Mouse (Mus musculus): Measurements from ENCODE around the gene Gm6176. TPM values are rescaled to one million over a fixed set of nuclear protein-coding genes. Genes with fewer than 3 reads are reported as not detected.
"Not testable (repeated sequence)": the region's sequence is repeated elsewhere in the genome, so short reads cannot be mapped to it uniquely, and the experiment has no call there.

The Gm6176 gene
- not detected for total RNA-seq (2018; cell fraction: chromatin; rRNA removed)
- not detected for total RNA-seq (2018; cell fraction: cytosol; rRNA removed)
- total RNA-seq (2018; cell fraction: nucleus; rRNA removed) = not detected
- polyA plus RNA-seq (2018) = not detected in 3 replicates

- WGBS (ENCODE audit: missing documents) = no CpG with 5 or more reads among the region's 1 CpGs
- not testable (repeated sequence) for H3K27ac ChIP-seq; H3K36me3 ChIP-seq (ENCODE audit: inconsistent target); H3K4me3 ChIP-seq (ENCODE audit: inconsistent target); H3K79me2 ChIP-seq (ENCODE audit: inconsistent target)
Observed at GRCm38 (mm10) chr7:22056205-22056604, at the start of gene Gm6176. Gene Gm6176 (minus strand): TSS chr7:22056305.

- H3K36me3 ChIP-seq (ENCODE audit: inconsistent target); H3K27ac ChIP-seq; H3K79me2 ChIP-seq (ENCODE audit: inconsistent target); H3K4me3 ChIP-seq (ENCODE audit: inconsistent target): not testable (repeated sequence)
- no CpG with 5 or more reads among the region's 7 CpGs for WGBS (ENCODE audit: missing documents)
Observed at GRCm38 (mm10) chr7:22068757-22069156, 12.7 kb upstream of the Gm6176 start, which contains the start of gene Vmn1r139. Gene Vmn1r139 (plus strand): TSS chr7:22069057.

GRCm38 (mm10) chr7:22028797-22029196 lies 27.3 kb downstream of the Gm6176 start, which contains the start of gene Vmn1r138:
Gene Vmn1r138 (minus strand): TSS chr7:22028897.
- not testable (repeated sequence) for H3K36me3 ChIP-seq (ENCODE audit: inconsistent target); H3K79me2 ChIP-seq (ENCODE audit: inconsistent target); H3K27ac ChIP-seq; H3K4me3 ChIP-seq (ENCODE audit: inconsistent target)
- no CpG with 5 or more reads among the region's 2 CpGs for WGBS (ENCODE audit: missing documents)

Other genes starting within 250 kb of the Gm6176 start
- gene Vmn1r135, start 224.0 kb downstream of the Gm6176 start, polyA plus RNA-seq (2018) = not detected in 3 replicates
- not detected in 3 replicates for gene Gm5725, start 212.0 kb downstream of the Gm6176 start, polyA plus RNA-seq (2018)
- not detected in 3 replicates for gene Gm5891, start 135.0 kb downstream of the Gm6176 start, polyA plus RNA-seq (2018)
- not detected in 3 replicates for gene Vmn1r137, start 61.7 kb downstream of the Gm6176 start, polyA plus RNA-seq (2018)
- gene Vmn1r138, start 27.4 kb downstream of the Gm6176 start, polyA plus RNA-seq (2018) = not detected in 3 replicates
- gene Vmn1r139, start 12.8 kb upstream of the Gm6176 start, polyA plus RNA-seq (2018) = not detected in 3 replicates
- gene Gm16451, start 61.9 kb upstream of the Gm6176 start, polyA plus RNA-seq (2018) = not detected in 3 replicates
- not detected in 3 replicates for gene Gm10666, start 78.4 kb upstream of the Gm6176 start, polyA plus RNA-seq (2018)
- gene Vmn1r142, start 107.7 kb upstream of the Gm6176 start, polyA plus RNA-seq (2018) = not detected in 3 replicates
- gene Vmn1r143, start 133.1 kb upstream of the Gm6176 start, polyA plus RNA-seq (2018) = not detected in 3 replicates
- gene Gm8653, start 145.0 kb upstream of the Gm6176 start, polyA plus RNA-seq (2018) = not detected in 3 replicates
- gene Gm8453, start 173.2 kb upstream of the Gm6176 start, polyA plus RNA-seq (2018) = not detected in 3 replicates